Mouse (Mus musculus) urinary bladder, postnatal 25 days (tissue): ENCODE data around the gene Ccdc38.

Experiments used
- DNase-seq: peaks from one replicate; pipeline ENCODE4 v3.0.0; 2022; ENCODE audit warnings: low spot score

The Ccdc38 gene

GRCm38 (mm10) chr10:93540431-93541210, at the start of gene Ccdc38:
TSS of gene Ccdc38 (plus strand) at chr10:93540632.
- DNase-seq, result no peak

- DNase-seq, result no peak
These were observed 39.6 kb upstream of the Ccdc38 start for GRCm38 (mm10) chr10:93500864-93501263.

GRCm38 (mm10) chr10:93501346-93501745, 39.1 kb upstream of the Ccdc38 start:
- DNase-seq, result no peak

GRCm38 (mm10) chr10:93508383-93508970, 32.0 kb upstream of the Ccdc38 start:
- DNase-seq, result no peak

GRCm38 (mm10) chr10:93509532-93510153, 30.8 kb upstream of the Ccdc38 start:
- no peak for DNase-seq

- DNase-seq, result no peak
These were observed 25.0 kb upstream of the Ccdc38 start for GRCm38 (mm10) chr10:93515419-93515818.

- no peak for DNase-seq
These were observed 24.5 kb upstream of the Ccdc38 start for GRCm38 (mm10) chr10:93515927-93516326.

- no peak for DNase-seq
These were observed 22.7 kb upstream of the Ccdc38 start for GRCm38 (mm10) chr10:93517754-93518153.

GRCm38 (mm10) chr10:93518186-93518585, 22.2 kb upstream of the Ccdc38 start:
- no peak for DNase-seq

- DNase-seq, result no peak
These were observed 21.8 kb upstream of the Ccdc38 start for GRCm38 (mm10) chr10:93518620-93519019.

- DNase-seq, result no peak
These were observed 21.3 kb upstream of the Ccdc38 start for GRCm38 (mm10) chr10:93519159-93519558.

- DNase-seq, result no peak
These were observed 20.7 kb upstream of the Ccdc38 start for GRCm38 (mm10) chr10:93519756-93520155.

GRCm38 (mm10) chr10:93520994-93521393, 19.4 kb upstream of the Ccdc38 start:
- no peak for DNase-seq

GRCm38 (mm10) chr10:93525329-93525728, 15.1 kb upstream of the Ccdc38 start:
- no peak for DNase-seq

GRCm38 (mm10) chr10:93538287-93538686, 2.1 kb upstream of the Ccdc38 start:
- DNase-seq, result no peak

- no peak for DNase-seq
These were observed 1.6 kb upstream of the Ccdc38 start for GRCm38 (mm10) chr10:93538818-93539217.

GRCm38 (mm10) chr10:93539775-93540430, 529 bp upstream of the Ccdc38 start, which contains the start of gene Amdhd1:
TSS of gene Amdhd1 (minus strand) at chr10:93540033.
- DNase-seq, result peak; percentile 63

GRCm38 (mm10) chr10:93541585-93541984, 1.2 kb downstream of the Ccdc38 start:
- no peak for DNase-seq

GRCm38 (mm10) chr10:93542356-93542755, 1.9 kb downstream of the Ccdc38 start:
- DNase-seq, result no peak

GRCm38 (mm10) chr10:93543176-93543575, 2.7 kb downstream of the Ccdc38 start:
- no peak for DNase-seq

GRCm38 (mm10) chr10:93544172-93544571, 3.7 kb downstream of the Ccdc38 start:
- DNase-seq, result no peak

- DNase-seq, result no peak
These were observed 7.4 kb downstream of the Ccdc38 start for GRCm38 (mm10) chr10:93547741-93548270.
